In the genomic region with DNA sequence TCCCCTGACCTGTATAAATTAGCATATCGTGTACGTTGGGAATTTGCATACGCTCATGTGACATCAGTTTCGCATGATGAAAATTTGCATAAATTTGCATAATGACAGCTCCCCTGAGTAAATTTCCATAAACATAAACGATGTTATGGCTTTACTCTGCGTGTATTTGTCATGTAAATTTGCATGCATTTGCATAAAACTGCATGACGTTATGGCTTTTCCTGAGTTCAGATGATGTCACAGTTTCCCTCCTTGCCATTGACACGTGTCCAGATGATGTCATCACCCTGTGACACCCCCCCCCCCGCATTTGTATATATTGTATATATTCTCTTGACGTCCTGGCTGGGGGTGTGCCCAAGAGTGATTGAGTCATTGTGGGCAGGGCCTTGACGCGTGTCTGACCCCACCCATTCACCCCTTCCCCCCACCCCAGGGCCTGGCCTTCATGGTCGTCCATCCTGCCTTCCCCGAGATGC, we compare ENCODE assay signal across 8 mouse cellular contexts.
DNase-seq lines count a peak whose midpoint lies in the region; ATAC-seq and TF ChIP-seq lines count a peak whose summit lies in the region.

No protein-coding gene starts in this region.

- H3K27ac ChIP-seq in heart, embryonic 14.5 days (replicated peaks in 1 of 2; ENCODE audit: control insufficient read depth in 1 of 2, insufficient read depth in 1 of 2, low read depth in 2 of 2, low read length in 2 of 2): peak overlapping the region in 1 of 2 experiments; percentile 94; a peak in 2 of 4 replicates
- H3K27ac ChIP-seq in ES-E14 (ENCODE audit: insufficient read depth, low read depth, low read length, poor library complexity, severe bottlenecking): peak overlapping the region; percentile 36; the same call in 1 of the 2 replicates
- H3K27ac ChIP-seq in embryonic facial prominence, embryonic 14.5 days (replicated peaks; ENCODE audit: low read depth, low read length): peak overlapping the region; percentile 94
- H3K27ac ChIP-seq in intestine, embryonic 15.5 days: no peak overlapping the region

- no peaks in the 10 kb centered on the region for H3K27me3 ChIP-seq in heart, embryonic 14.5 days (ENCODE audit: control insufficient read depth, insufficient read depth, low read length)
- H3K27me3 ChIP-seq in embryonic facial prominence, embryonic 14.5 days (replicated peaks; ENCODE audit: control insufficient read depth, insufficient read depth, low read length): no peaks in the 10 kb centered on the region
- H3K27me3 ChIP-seq in intestine, embryonic 15.5 days (replicated peaks): no peaks in the 10 kb centered on the region

- peak overlapping the region; percentile 71 for H3K4me2 ChIP-seq in heart, embryonic 14.5 days (ENCODE audit: low read length)
- H3K4me2 ChIP-seq in embryonic facial prominence, embryonic 14.5 days (ENCODE audit: low read depth, low read length): peak overlapping the region; percentile 61
- H3K4me2 ChIP-seq in intestine, embryonic 15.5 days (replicated peaks): peak overlapping the region; percentile 61

- 0 out of 2 replicates have a peak, but pooled peaks cover 14% of the 10 kb centered on the region for H3K9me3 ChIP-seq in heart, embryonic 14.5 days (ENCODE audit: control insufficient read depth, low read length)
- H3K9me3 ChIP-seq in ES-E14 (ENCODE audit: control insufficient read depth, insufficient read depth, low read depth, low read length): no peaks in the 10 kb centered on the region
- H3K9me3 ChIP-seq in embryonic facial prominence, embryonic 14.5 days (ENCODE audit: control insufficient read depth, low read length): no peaks in the 10 kb centered on the region
- H3K9me3 ChIP-seq in intestine, embryonic 15.5 days: no peaks in the 10 kb centered on the region; the same call in 1 of the 2 replicates

- intact Hi-C loops in gastrocnemius, postnatal 36 days (cut with DNase I): loop anchor here (5.0 kb wide), 2 partner anchors 71 to 131 kb away; partner anchors contain the start of genes Kif3c and Rab10

- WGBS in heart, embryonic 14.5 days: 70% methylated on average over 14 of the region's 14 CpGs
- WGBS in embryonic facial prominence, embryonic 14.5 days: 70% methylated on average over 13 of the region's 14 CpGs
- 73% methylated on average over 14 of the region's 14 CpGs for WGBS in intestine, embryonic 15.5 days

- H3K36me3 ChIP-seq in heart, embryonic 14.5 days (ENCODE audit: control insufficient read depth, insufficient read depth, low read length): peaks cover 40% of the 10 kb centered on the region
- peaks cover 45% of the 10 kb centered on the region for H3K36me3 ChIP-seq in ES-E14 (ENCODE audit: control insufficient read depth, insufficient read depth, low read length, poor library complexity, severe bottlenecking)
- peaks cover 34% of the 10 kb centered on the region for H3K36me3 ChIP-seq in embryonic facial prominence, embryonic 14.5 days (ENCODE audit: control insufficient read depth, insufficient read depth, low read length)
- peaks cover 36% of the 10 kb centered on the region for H3K36me3 ChIP-seq in intestine, embryonic 15.5 days

- H3K4me3 ChIP-seq in heart, embryonic 14.5 days (ENCODE audit: control insufficient read depth in 1 of 2, insufficient read depth in 1 of 2, low read depth in 1 of 2, low read length in 2 of 2): peak overlapping the region; percentile 69 to 99
- H3K4me3 ChIP-seq in ES-E14 (ENCODE audit: insufficient read depth in 1 of 2, low read depth in 1 of 2, low read length in 2 of 2, poor library complexity in 1 of 2, severe bottlenecking in 1 of 2): peak overlapping the region; percentile 72 to 73
- H3K4me3 ChIP-seq in embryonic facial prominence, embryonic 14.5 days (ENCODE audit: low read depth, low read length): peak overlapping the region; percentile 60
- peak overlapping the region; percentile 58 for H3K4me3 ChIP-seq in intestine, embryonic 15.5 days (replicated peaks)

- in situ Hi-C loops in ES-E14 (cut with MboI; ENCODE audit: low sequenced_read_pairs in 2 of 2, unreplicated experiment in 2 of 2): no loop called here

- H3K4me1 ChIP-seq in heart, embryonic 14.5 days (ENCODE audit: control insufficient read depth in 2 of 2, insufficient read depth in 2 of 2, low read length in 2 of 2): 0 out of 4 replicates have a peak, but pooled peaks cover 0 to 4% of the 10 kb centered on the region in 2 experiments
- peaks cover 0 to 2% of the 10 kb centered on the region in 2 experiments; a peak in 1 of 4 replicates for H3K4me1 ChIP-seq in ES-E14 (ENCODE audit: control insufficient read depth in 2 of 2, insufficient read depth in 2 of 2, low read length in 2 of 2, poor library complexity in 1 of 2)
- H3K4me1 ChIP-seq in embryonic facial prominence, embryonic 14.5 days (ENCODE audit: control insufficient read depth, insufficient read depth, low read length): no peaks in the 10 kb centered on the region
- H3K4me1 ChIP-seq in intestine, embryonic 15.5 days (replicated peaks): no peaks in the 10 kb centered on the region

- H3K9ac ChIP-seq in heart, embryonic 14.5 days (ENCODE audit: low read length): peak overlapping the region; percentile 79
- no peak overlapping the region for H3K9ac ChIP-seq in ES-E14 (ENCODE audit: insufficient read depth, low read depth, low read length, poor library complexity, severe bottlenecking)
- H3K9ac ChIP-seq in embryonic facial prominence, embryonic 14.5 days (ENCODE audit: low read depth, low read length): peak overlapping the region; percentile 67
- H3K9ac ChIP-seq in intestine, embryonic 15.5 days: peak overlapping the region; percentile 46; the same call in 1 of the 2 replicates

- DNase-seq in heart, adult 18-20 months: no peak
- peak; percentile 35 for DNase-seq in ES-E14 (ENCODE audit: low read depth, low spot score)
- DNase-seq in embryonic facial prominence, embryonic 14.5 days (ENCODE audit: low spot score): peak; percentile 12
- peak; percentile 19 for DNase-seq in neural tube, embryonic 10.5 days (ENCODE audit: extremely low spot score, low spot score)
- DNase-seq in frontal cortex, postnatal 36 days (ENCODE audit: low spot score in 2 of 2): no peak
- no peak for DNase-seq in gastrocnemius, postnatal 36 days

- ATAC-seq in heart, embryonic 14.5 days (ENCODE audit: insufficient number of reproducible peaks, insufficient read depth, low FRiP score, low read depth): 0 out of 2 replicates have a peak, but pooled peaks have one; percentile 4
- no peak for ATAC-seq in embryonic facial prominence, embryonic 14.5 days (ENCODE audit: low read depth)
- ATAC-seq in intestine, embryonic 15.5 days: peak; percentile 5; the same call in 1 of the 2 replicates

TF ChIP-seq in ES-E14, 5 proteins besides CTCF, POLR2A, EP300 and RAD21:
- 0 out of 2 replicates have a peak, but pooled peaks have one; percentile 19 for TF ChIP-seq MAFK (IDR thresholded peaks at IDR 0.05; ENCODE audit: insufficient read depth, low read depth, low read length)
- TF ChIP-seq ZC3H11A (IDR thresholded peaks at IDR 0.05; ENCODE audit: borderline replicate concordance, low read depth, low read length): no peak
TF ChIP-seq in ES-E14: peak in this region for 1.

Comparison
In these comparisons a context has a peak if more than half of its experiments do, and no peak if none do; other contexts are left out.
1. DNase-seq: peak in ES-E14 (single experiment), embryonic facial prominence, embryonic 14.5 days (single experiment) and neural tube, embryonic 10.5 days (single experiment); none in heart, adult 18-20 months (0 of 2), frontal cortex, postnatal 36 days (0 of 2) and gastrocnemius, postnatal 36 days (0 of 2).
2. Peak in every context shown above with its lines, with median percentiles within 50 percentile points of each other: H3K4me2 ChIP-seq and H3K4me3 ChIP-seq.